Mouse (Mus musculus) C2C12 (cell line): ENCODE results near the gene Glb1l.

ENCODE experiments used
- CEBPB ChIP-seq: IDR thresholded peaks from one replicate; pipeline ENCODE4 v1.6.1; 2011; ENCODE audit warnings: low read depth, mild to moderate bottlenecking, control low read depth, moderate library complexity
- CTCF ChIP-seq: IDR thresholded peaks from one replicate; pipeline ENCODE4 v1.5.1; 2011; ENCODE audit not compliant: control insufficient read depth, insufficient read depth, insufficient read length
- FOSL1 ChIP-seq: IDR thresholded peaks from one replicate; pipeline ENCODE4 v1.8.0; 2011; ENCODE audit warnings: mild to moderate bottlenecking, low read length; ENCODE audit not compliant: poor library complexity, insufficient read depth, severe bottlenecking
- MAX ChIP-seq: IDR thresholded peaks from one replicate; pipeline ENCODE4 v1.6.1; 2011; ENCODE audit warnings: mild to moderate bottlenecking, control low read depth
- MYOD1 ChIP-seq: IDR thresholded peaks from one replicate; pipeline ENCODE4 v1.6.1; 2011; ENCODE audit warnings: low read depth; ENCODE audit not compliant: control insufficient read depth, insufficient read length
- MYOG ChIP-seq: IDR thresholded peaks from one replicate; pipeline ENCODE4 v1.6.1; 2011; ENCODE audit not compliant: control insufficient read depth, insufficient read length; ENCODE audit errors: extremely low read depth
- USF1 ChIP-seq: IDR thresholded peaks from one replicate; pipeline ENCODE4 v1.6.1; 2011; ENCODE audit warnings: low read depth, mild to moderate bottlenecking, control low read depth, moderate library complexity

DNA sequence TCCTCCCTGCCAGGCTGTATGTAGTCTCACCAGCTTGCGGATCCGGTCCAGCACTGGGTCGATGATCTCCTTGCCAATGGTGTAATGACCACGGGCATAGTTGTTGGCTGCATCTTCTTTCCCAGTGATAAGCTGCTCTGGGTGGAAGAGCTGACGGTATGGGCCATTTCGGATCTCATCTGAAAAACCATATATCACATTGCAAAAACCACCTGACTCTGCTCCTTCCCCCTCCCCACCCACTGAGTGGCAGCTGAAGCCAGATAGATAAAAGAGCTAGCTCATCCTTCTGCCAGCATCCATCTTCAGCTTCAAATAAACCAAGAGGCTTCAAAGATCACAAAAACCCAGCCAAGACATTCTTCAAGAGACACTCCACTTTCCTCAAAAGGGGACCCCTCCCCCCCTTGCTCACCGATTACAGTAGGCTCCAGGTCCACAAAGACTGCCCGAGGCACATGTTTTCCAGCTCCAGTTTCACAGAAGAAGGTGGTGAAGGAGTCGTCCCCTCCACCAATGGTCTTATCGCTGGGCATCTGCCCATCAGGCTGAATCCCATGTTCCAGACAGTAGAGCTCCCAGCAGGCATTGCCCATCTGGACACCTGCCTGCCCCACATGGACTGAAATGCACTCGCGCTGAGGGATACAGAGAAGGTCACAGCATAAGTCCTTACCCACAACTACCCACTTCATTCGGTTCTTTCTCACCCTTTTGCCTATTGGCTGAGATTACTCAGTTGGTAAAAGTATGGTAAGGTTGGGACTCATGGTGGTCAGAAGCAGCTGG, 6.4 kb upstream of the Glb1l start:
- TF ChIP-seq CTCF (no peak), MYOG (no peak), USF1 (no peak), MAX (no peak), CEBPB (no peak), FOSL1 (no peak), MYOD1 (no peak)
